Mouse (Mus musculus): ENCODE measurements around the gene Nptxr. TPM values are rescaled to one million over a fixed set of nuclear protein-coding genes. Genes with fewer than 3 reads are reported as not detected.

The Nptxr gene
- total RNA-seq, 2 experiments from 2014 or later: 5.1 to 5.5 TPM

GRCm38 (mm10) chr15:79755977-79756625 lies 48.5 kb downstream of the Nptxr start:
- no peak for DNase-seq (ENCODE audit: low spot score in 2 of 2)

- no peak for DNase-seq (ENCODE audit: low spot score in 2 of 2)
Measured at GRCm38 (mm10) chr15:79755176-79755575, 49.4 kb downstream of the Nptxr start.

- DNase-seq (ENCODE audit: low spot score in 2 of 2): no peak
Measured at GRCm38 (mm10) chr15:79753873-79754272, 50.7 kb downstream of the Nptxr start.

DNA sequence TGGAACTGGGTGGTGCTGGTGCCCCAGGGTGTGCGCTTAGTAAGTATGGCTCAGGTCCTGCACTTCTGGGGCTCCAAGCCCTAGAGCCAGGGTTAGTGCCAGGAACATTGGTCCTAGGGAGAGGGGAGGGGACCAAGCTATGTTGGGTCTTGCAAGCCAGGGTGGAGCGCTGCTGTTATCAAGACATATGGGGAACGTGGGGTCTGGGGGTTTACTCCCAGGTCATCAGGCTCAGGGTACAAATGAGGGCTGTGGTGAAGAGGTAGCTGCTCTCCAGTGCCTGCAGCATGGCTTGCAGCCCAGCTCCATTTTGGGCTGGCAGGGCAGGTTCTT lies 51.2 kb downstream of the Nptxr start:
- DNase-seq (ENCODE audit: low spot score in 2 of 2): no peak

DNA sequence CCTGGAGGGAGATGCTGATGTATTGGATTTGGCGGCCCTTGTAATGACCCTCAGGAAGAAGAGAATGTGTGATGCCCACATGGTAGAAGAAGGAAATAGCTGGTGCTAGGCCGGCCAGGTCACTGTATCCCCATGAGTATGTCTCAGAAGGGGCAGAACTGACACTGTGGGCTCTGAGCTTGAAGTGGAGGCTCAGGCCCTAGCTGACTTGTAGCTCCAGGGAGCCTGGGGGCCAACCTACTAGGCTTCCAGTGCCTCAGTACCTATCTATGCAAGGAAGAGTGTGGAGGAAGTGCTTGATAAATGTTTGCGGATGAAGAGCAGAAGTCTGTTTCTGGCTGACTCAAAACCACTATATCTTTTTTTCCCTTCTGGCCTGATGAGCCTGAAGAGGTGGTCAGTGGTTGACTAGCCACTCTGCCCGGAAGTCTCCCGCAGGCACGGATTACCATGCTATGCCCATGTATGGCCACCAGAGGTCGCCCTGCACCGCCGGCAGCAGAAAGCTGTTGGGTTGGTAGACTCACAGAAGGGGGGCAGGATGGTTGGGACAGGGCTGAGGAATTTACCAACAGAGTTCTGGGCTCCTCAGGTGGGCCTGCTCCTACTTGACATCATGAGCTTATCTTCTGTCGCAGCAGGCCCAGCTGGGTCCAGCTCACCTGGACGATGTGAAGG lies 51.7 kb downstream of the Nptxr start:
- peak; percentile 75 to 77 for DNase-seq (ENCODE audit: low spot score in 2 of 2)

- no peak for DNase-seq (ENCODE audit: low spot score in 2 of 2)
Measured at GRCm38 (mm10) chr15:79751772-79752171, 52.8 kb downstream of the Nptxr start.

DNA sequence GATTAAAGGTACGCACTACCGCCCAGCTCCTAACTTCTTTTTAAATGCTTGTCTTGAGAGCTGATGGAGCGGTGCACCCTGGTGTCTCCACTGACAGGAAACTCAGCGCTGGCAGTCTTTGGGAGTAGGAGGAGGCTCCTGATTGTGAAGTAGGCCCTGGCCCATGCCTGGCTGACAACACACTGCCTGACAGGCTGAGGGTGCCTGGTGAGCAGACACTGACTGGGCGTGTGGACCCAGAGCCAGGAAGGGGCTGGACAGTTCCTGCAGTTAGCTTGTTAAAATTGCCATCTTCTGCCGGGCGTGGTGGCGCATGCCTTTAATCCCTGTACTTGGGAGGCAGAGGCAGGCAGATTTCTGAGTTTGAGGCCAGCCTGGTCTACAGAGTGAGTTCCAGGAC lies 54.3 kb downstream of the Nptxr start:
- no peak for DNase-seq (ENCODE audit: low spot score in 2 of 2)

- DNase-seq (ENCODE audit: low spot score in 2 of 2): no peak
Measured at GRCm38 (mm10) chr15:79749162-79749561, 55.4 kb downstream of the Nptxr start.

DNA sequence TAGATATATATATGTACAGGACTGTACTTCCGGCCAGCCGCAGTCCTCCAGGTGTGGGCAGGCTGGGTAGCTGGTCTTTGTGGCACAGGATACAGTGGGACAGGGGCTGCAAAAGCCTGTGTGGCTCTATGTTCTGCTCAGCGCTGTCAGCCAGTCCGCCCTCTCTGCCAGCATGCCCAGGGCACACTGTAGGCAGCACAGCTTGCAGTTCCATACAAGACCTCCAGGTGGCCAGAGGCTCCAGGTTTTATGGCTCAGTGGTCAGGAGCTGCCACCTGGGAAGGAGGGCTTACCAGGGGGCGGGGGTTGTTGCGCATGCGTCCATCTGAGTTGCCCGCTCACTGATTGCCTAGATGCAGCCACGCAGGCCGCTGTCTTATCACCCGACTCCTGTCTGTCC lies 56.6 kb downstream of the Nptxr start:
- DNase-seq (ENCODE audit: low spot score in 2 of 2): no peak

DNA sequence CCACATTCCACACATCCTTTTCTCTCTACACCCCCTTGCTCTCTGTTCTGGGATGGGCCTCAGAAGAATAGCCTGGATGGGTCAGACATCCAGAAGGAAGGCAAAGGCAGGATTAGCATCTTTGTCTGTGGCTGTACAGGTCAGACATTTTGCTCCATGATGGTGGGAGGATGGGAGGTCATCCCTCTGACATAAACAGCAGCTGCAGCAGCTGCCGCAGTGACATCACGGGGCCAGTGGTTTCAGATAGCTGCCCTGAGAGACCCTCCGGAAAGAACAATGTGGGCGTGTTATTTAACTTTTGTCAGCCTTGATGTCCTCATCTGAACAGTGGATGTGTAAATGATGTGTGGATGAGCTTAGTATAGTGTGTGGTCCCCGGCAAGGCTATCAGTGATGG lies 58.7 kb downstream of the Nptxr start:
- no peak for DNase-seq (ENCODE audit: low spot score in 2 of 2)

- DNase-seq (ENCODE audit: low spot score in 2 of 2): no peak
Measured at GRCm38 (mm10) chr15:79745312-79745711, 59.3 kb downstream of the Nptxr start.

- no peak for DNase-seq (ENCODE audit: low spot score in 2 of 2)
Measured at GRCm38 (mm10) chr15:79744742-79745141, 59.8 kb downstream of the Nptxr start.

DNA sequence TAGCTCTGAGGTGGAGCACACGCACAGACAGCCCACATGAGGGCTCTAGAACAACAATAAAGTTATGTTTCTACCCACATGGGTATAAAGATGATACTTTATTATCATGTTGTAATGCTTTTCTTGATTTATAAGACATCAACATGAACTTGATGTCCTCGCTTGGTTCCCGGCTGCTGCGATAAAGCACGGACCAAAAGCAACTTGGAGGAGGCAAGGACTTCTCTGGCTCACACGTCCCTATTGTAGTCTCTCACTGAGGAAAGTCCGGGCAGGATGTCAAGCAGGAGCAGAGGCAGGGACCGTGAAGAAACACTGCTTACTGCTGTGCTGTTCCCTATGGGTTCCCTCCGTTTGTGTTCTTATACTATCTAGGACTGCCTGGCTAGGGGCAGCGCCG lies 60.6 kb downstream of the Nptxr start:
- no peak for DNase-seq (ENCODE audit: low spot score in 2 of 2)

DNA sequence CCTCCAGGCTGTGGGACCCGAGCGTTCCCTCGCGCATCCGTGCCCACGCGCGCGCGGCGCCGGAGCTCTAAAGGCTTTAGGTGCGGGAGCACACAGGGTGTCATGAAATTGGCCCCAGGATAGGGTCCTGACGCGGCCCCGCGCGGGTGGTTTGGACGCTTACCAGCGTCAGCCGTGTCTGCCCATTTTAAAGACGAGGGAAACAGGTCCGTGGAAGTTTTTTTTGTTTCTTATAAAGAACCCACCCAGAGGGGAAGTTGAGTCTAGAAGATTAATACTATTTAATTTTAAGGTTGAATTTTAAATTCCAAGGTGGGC lies 61.9 kb downstream of the Nptxr start:
- no peak for DNase-seq (ENCODE audit: low spot score in 2 of 2)

GRCm38 (mm10) chr15:79741921-79742705 lies 62.5 kb downstream of the Nptxr start, which contains the start of gene Sun2:
Sun2 (minus strand) TSS chr15:79742536.
- DNase-seq (ENCODE audit: low spot score in 2 of 2): peak; percentile 85 to 90

DNA sequence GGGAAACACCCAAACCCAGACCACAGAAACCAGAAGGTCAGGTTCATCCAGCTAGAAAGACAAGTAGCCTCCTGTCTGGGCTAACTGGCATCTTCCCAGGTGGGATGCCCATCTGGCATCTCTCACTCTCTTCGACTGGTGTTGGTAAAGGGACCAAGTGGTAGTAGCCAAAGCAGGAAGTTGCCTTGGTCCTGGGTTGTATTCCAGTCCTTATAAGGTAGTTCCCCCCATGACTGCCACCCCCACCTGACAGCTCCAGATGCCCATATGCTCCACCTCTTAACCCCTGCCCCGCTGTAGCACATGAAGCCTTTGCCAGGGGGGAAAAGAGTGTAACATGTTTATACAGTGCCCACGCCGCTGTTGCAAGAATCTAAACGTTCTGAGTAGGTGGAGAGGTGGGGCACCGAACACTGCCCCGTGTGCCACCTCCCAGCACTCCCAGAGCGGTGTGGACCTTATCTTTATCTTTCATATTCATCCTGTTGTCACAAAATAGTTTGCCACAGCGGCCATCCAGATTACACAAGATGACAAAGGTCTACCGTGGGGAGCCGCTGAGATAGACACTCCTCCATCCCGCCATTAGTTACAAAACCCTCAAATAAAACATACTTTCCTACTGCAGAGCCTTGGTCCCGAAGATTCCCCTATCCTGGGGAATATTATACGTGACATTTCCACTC lies 63.2 kb downstream of the Nptxr start:
- DNase-seq (ENCODE audit: low spot score in 2 of 2): no peak

DNA sequence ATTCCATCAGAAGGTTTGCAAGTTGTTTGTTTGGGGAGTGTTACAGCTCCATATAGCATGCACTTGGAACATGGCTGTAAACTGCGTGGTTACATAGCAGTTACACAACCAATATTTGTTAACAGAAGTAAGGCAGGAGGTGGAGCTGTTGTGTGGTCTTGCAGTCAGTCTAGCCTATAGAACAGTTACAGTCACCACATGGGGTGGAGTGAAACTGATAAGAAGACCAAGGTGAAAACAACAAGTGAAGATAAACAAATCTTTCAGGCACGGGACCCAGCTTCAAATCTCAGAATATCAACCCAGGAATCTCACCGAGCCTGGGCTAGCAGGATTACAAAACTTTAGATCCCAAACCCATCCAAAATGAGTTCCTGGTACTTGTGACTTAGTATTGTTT lies 63.8 kb downstream of the Nptxr start:
- no peak for DNase-seq (ENCODE audit: low spot score in 2 of 2)

Other genes starting within 250 kb of the Nptxr start
- under 1 TPM; 0.50 to 0.93 TPM for gene Dmc1, start 199.7 kb downstream of the Nptxr start, total RNA-seq (2021)
- 1 to 10 TPM; 1.5 to 2.0 TPM for gene Fam227a, start 145.8 kb downstream of the Nptxr start, total RNA-seq (2021)
- gene Cby1, start 145.6 kb downstream of the Nptxr start, total RNA-seq (2021): 10 to 100 TPM; 16.9 to 18.7 TPM
- gene Tomm22, start 133.9 kb downstream of the Nptxr start, total RNA-seq (2021): 100 to 1,000 TPM; 102 to 112 TPM
- gene Josd1, start 116.8 kb downstream of the Nptxr start, total RNA-seq (2021): 10 to 100 TPM; 35.9 to 40.3 TPM
- 10 to 100 TPM; 28.8 to 30.2 TPM for gene Gtpbp1, start 113.9 kb downstream of the Nptxr start, total RNA-seq (2021)
- gene Sun2, start 62.2 kb downstream of the Nptxr start, total RNA-seq (2021): 10 to 100 TPM; 53.1 to 75.3 TPM
- gene Dnal4, start 26.9 kb downstream of the Nptxr start, total RNA-seq (2021): 10 to 100 TPM; 15.0 to 16.6 TPM
- under 1 TPM; 0.32 to 0.89 TPM for gene Npcd, start 29.5 kb upstream of the Nptxr start, total RNA-seq (2021)
- gene Cbx6, start 29.9 kb upstream of the Nptxr start, total RNA-seq (2021): 10 to 100 TPM; 41.0 to 43.1 TPM
- 10 to 100 TPM; 12.8 to 13.0 TPM for gene Apobec3, start 86.9 kb upstream of the Nptxr start, total RNA-seq (2021)
- 10 to 100 TPM; 20.8 to 24.7 TPM for gene Cbx7, start 166.4 kb upstream of the Nptxr start, total RNA-seq (2021)
- gene Pdgfb, start 210.2 kb upstream of the Nptxr start, total RNA-seq (2021): 10 to 100 TPM; 46.1 to 47.6 TPM